Mouse (Mus musculus): ENCODE measurements at regions not wholly inside any gene's neighbourhood (a gene's known extent, or its start where the extent isn't known, plus 50 kb on each side); places are given as distances from the start of the nearest gene placed in this dataset.
A peak's percentile ranks its signal among the peaks of the same experiment; 100 is the strongest.

GRCm38 (mm10) chr6:28986756-28987155 is 73.3 kb upstream of the Lep start:
- DNase-seq, result peak; percentile 72

GRCm38 (mm10) chr6:28987386-28987785 is 72.6 kb upstream of the Lep start:
- no peak for DNase-seq

DNA sequence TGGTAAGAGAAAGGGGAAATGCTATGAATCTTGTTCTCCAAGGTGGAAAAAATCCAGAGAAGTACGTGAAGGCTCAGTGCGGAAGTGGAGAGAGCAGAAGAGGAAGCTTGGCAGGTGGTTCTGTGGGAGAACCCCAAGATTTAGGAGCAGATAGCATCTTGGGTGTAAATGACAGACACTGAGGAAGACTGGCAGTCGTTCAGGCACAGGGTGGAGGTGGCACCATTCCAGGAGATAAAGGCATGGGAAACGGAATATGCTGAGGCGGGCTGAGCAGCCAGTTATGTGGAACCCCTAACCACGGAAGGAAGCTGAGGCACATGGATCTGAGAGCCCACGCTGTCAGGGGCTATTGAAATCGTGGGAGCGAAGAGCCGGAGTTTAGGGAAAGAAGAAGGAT is 70.6 kb upstream of the Lep start:
- no peak for DNase-seq

DNA sequence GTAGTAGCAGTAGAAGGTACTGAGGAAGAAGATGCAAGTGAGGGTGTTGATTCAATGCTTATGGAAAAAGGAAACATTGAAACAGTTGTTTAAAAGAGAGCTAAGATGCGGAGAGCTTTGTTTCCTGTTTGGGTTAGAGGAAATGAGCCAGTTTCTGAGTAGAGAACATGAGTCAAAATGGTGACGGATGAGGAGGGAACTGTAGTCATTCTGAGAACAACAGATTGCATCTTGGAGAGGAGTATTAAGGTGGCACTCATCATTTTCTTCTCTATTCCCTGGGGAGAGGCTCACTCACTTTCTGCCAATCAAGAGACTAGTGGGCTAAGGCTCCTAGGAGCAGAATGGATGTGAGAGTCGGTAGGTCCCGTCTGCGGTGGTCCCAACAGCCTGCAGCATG is 69.8 kb upstream of the Lep start:
- DNase-seq, result no peak

DNA sequence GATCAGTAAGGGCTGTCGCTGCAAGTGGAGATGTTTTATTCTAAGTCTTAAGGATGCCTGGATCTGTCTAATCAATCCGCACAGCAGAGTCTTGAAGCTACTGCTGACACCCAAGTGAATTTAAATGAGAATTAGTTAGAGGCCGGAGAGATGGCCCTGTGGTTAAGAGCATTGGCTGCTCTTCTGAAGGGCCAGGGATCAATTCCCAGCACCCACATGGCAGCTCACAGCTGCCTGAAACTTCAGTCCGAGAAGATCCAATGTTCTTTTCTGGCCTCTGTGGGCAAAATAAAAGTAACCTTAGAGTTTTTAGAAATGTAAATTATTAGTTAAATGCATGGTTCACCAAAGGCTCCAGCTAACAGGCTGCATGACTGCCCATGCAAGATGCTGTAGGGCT is 65.5 kb upstream of the Lep start:
- no peak for DNase-seq

DNA sequence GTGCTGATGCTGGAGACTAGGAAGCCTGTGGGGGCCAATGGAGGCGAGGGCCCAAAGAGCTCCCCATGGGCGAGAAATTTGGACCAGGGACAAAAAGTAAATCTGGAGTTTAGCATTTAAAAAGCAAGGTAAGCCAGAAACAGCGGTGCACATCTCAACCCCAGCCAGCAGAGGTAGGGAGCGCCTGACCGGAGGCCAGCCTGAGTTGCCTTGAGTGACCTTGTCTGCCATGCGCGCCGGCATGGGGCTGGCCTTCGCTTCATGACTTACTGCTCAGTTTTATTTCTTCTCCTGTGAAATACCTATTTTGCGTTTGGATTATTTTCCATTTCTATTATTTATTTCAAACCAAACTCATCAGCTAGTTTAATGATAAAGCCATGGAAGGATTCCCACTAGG is 64.3 kb upstream of the Lep start:
- peak; percentile 54 for DNase-seq

DNA sequence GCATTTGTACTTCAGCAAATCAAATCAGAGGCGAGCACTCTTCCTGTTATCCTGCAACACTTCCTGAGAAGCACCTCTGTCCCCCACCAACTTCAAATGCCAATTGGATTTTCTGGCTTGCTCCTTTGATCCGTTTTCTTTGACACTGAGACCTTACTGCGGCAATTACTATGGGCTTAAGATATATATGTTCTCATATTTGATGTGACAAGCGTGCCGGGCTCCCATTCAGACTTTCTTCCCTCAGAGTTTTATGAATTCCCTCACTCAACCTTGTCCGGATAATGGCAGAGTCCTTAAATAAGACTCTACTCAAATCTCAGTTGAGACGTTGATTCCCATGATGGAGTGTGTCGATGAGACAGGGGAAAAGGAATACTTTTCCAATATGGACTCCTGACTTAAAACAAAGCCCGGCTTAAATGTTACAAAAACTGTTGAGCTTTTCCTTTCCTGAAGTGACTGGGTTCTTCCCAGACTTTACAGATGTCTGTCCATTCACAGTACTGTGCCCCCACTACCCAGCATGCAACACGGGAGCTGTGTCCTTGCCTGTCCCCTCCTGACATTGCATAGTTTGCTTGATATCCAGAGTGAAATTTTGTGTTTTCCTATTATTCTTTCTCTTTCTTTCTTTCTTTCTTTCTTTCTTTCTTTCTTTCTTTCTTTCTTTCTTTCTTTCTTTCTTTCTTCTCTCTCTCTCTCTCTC is 60.5 kb upstream of the Lep start:
- DNase-seq, result no peak

DNA sequence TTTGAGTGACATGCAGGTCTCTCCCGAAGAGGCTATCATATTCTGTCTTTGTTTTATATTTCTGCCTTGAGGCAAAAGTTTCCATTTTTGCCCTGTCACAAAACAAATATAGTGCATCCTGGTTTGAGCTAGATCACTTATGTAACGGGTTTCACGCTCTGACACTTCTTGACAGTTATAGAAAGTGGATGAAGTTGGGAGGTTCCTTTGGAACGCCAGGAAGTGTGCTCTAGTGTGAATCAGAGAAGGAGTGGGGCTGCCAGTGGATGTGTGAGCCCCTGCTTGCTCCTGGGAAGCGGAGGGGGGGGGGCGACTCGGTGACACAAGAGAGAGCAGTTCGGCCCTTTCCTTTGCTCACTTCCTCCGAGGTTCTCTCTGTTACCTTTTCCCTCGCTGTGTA is 57.9 kb upstream of the Lep start:
- DNase-seq, result no peak

- DNase-seq, result no peak
These were observed 57.2 kb upstream of the Lep start for GRCm38 (mm10) chr6:29002811-29003210.

DNA sequence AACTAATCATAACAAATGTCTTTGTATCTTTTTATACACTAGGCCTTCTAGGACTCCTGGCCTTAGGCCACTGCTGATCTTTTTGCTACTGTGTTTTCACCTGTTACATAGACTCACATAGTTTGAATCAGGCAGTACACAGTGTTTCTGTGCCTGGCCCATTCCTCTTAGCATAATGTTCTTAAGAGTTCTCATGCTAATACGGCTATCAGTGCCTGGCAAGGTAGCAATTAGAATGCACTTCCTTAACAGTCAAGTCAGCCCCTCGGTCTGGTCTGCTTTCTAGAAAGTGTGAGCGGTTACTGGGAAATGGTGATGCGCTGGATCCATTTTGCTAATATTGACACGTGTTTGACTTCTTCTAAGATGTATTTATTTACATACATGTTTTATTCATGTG is 54.2 kb upstream of the Lep start:
- DNase-seq, result no peak
